Mouse (Mus musculus): Measurements from ENCODE around the gene Fignl1. TPM values are rescaled to one million over a fixed set of nuclear protein-coding genes. Genes with fewer than 3 reads are reported as not detected.

The Fignl1 gene
- 27.8 and 31.8 TPM in 2 replicates for polyA plus RNA-seq (2015; fragmentation: Nextera tagmentation; extraction: Ambion mirVana)

- peak; percentile 40; the same call in 1 of the 2 replicates for TF ChIP-seq CTCF (IDR thresholded peaks at IDR 0.05; ENCODE audit: low read depth)
- Histone ChIP-seq H3K9me3 (replicated peaks; ENCODE audit: low read length) (no peaks in the 10 kb centered on the region), H3K36me3 (ENCODE audit: insufficient read depth, low read length) (0 out of 2 replicates have a peak, but pooled peaks cover 3% of the 10 kb centered on the region), H3K4me3 (replicated peaks; ENCODE audit: low read depth, low read length) (peak within 1 kb of the TSS; percentile 64), H3K9ac (ENCODE audit: low read depth, low read length) (peak within 1 kb of the TSS; percentile 72), H3K27me3 (ENCODE audit: insufficient read depth, low read length) (no peaks in the 10 kb centered on the region), H3K4me1 (replicated peaks; ENCODE audit: insufficient read depth, low read length) (peaks cover 4% of the 10 kb centered on the region; the same call in 1 of the 2 replicates), H3K4me2 (ENCODE audit: low read length) (peak within 1 kb of the TSS; percentile 85), H3K27ac (peak within 1 kb of the TSS; percentile 99)
- WGBS: under 1% methylated on average over 53 of the region's 53 CpGs
- DNase-seq (ENCODE audit: low spot score): peak; percentile 98
- peak; percentile 97 for ATAC-seq (replicated peaks; ENCODE audit: low FRiP score, low read depth)
These were observed at the start of gene Fignl1 for GRCm38 (mm10) chr11:11808820-11809403. Gene Fignl1, minus strand, starts transcription at chr11:11808962.

DNA sequence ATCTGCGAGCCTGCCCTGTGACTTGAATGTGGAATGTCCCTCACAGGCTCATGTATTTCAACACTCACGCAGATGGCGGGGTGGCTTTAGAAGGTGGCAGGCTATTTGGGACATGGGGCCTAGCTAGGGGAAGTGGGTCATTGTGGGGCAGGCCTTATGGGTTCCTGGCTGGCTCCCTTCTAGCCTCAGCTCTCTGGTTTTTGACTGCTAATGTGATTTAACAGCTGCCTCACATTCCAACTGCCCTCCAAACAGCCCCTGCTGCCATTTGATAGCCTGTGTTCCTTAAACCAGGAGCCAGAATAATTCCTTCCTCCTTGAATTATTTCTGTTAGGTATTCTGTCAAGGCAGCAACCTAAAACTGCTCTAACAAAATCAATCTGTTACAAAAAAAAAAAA is 48.2 kb upstream of the Fignl1 start:
- H3K9ac ChIP-seq (ENCODE audit: low read depth, low read length): no peak overlapping the region
- peak; percentile 62 for DNase-seq (ENCODE audit: low spot score)
- H3K4me2 ChIP-seq (ENCODE audit: low read length): no peak overlapping the region
- TF ChIP-seq CTCF (IDR thresholded peaks at IDR 0.05; ENCODE audit: low read depth): no peak
- no peak for ATAC-seq (replicated peaks; ENCODE audit: low FRiP score, low read depth)
- H3K4me1 ChIP-seq (replicated peaks; ENCODE audit: insufficient read depth, low read length): 0 out of 2 replicates have a peak, but pooled peaks cover 7% of the 10 kb centered on the region
- H3K27ac ChIP-seq: no peak overlapping the region
- no peak overlapping the region for H3K4me3 ChIP-seq (replicated peaks; ENCODE audit: low read depth, low read length)
- no peaks in the 10 kb centered on the region for H3K9me3 ChIP-seq (replicated peaks; ENCODE audit: low read length)
- H3K36me3 ChIP-seq (ENCODE audit: insufficient read depth, low read length): no peaks in the 10 kb centered on the region
- WGBS: 77% methylated on average over 3 of the region's 3 CpGs
- H3K27me3 ChIP-seq (ENCODE audit: insufficient read depth, low read length): no peaks in the 10 kb centered on the region

DNA sequence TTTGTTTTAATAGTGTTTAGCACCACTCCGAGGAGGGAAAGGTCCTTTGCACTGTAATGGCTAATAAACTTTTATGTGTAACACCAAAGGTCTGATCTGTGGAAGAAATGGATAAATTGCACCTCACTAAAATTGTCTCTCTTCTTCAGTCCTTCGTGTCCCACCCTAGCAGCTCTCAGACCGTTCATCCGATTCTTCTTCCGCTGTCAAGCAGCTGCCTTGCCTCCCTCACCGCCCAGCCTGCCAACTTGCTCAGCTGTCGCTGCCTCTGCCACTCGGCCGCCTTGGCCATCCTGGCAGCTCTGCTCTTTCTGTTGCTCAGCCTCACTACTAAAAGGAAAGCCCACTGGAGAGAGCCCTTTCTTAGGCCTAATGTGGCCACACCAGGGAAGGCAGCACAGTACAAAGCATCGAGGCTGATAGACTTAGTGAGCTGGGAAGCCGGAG is 46.9 kb upstream of the Fignl1 start:
- H3K9ac ChIP-seq (ENCODE audit: low read depth, low read length): peak overlapping the region; percentile 35; the same call in 1 of the 2 replicates
- DNase-seq (ENCODE audit: low spot score): peak; percentile 85
- peak overlapping the region; percentile 52 for H3K27ac ChIP-seq
- H3K36me3 ChIP-seq (ENCODE audit: insufficient read depth, low read length): no peaks in the 10 kb centered on the region
- H3K27me3 ChIP-seq (ENCODE audit: insufficient read depth, low read length): no peaks in the 10 kb centered on the region
- WGBS: 32% methylated on average over 11 of the region's 11 CpGs
- peak; percentile 62 for ATAC-seq (replicated peaks; ENCODE audit: low FRiP score, low read depth)
- no peak for TF ChIP-seq CTCF (IDR thresholded peaks at IDR 0.05; ENCODE audit: low read depth)
- no peaks in the 10 kb centered on the region for H3K9me3 ChIP-seq (replicated peaks; ENCODE audit: low read length)
- 0 out of 2 replicates have a peak, but pooled peaks cover 7% of the 10 kb centered on the region for H3K4me1 ChIP-seq (replicated peaks; ENCODE audit: insufficient read depth, low read length)
- H3K4me3 ChIP-seq (replicated peaks; ENCODE audit: low read depth, low read length): no peak overlapping the region
- H3K4me2 ChIP-seq (ENCODE audit: low read length): 0 out of 2 replicates have a peak overlapping the region, but pooled peaks have one; percentile 16

- 0 out of 2 replicates have a peak, but pooled peaks cover 7% of the 10 kb centered on the region for H3K4me1 ChIP-seq (replicated peaks; ENCODE audit: insufficient read depth, low read length)
- no peaks in the 10 kb centered on the region for H3K36me3 ChIP-seq (ENCODE audit: insufficient read depth, low read length)
- H3K4me2 ChIP-seq (ENCODE audit: low read length): no peak overlapping the region
- peak; percentile 80 for DNase-seq (ENCODE audit: low spot score)
- TF ChIP-seq CTCF (IDR thresholded peaks at IDR 0.05; ENCODE audit: low read depth): no peak
- 19% methylated on average over 6 of the region's 6 CpGs for WGBS
- H3K9me3 ChIP-seq (replicated peaks; ENCODE audit: low read length): no peaks in the 10 kb centered on the region
- peak overlapping the region; percentile 52; the same call in 1 of the 2 replicates for H3K27ac ChIP-seq
- H3K4me3 ChIP-seq (replicated peaks; ENCODE audit: low read depth, low read length): no peak overlapping the region
- ATAC-seq (replicated peaks; ENCODE audit: low FRiP score, low read depth): peak; percentile 79
- H3K9ac ChIP-seq (ENCODE audit: low read depth, low read length): no peak overlapping the region
- no peaks in the 10 kb centered on the region for H3K27me3 ChIP-seq (ENCODE audit: insufficient read depth, low read length)
These were observed 46.4 kb upstream of the Fignl1 start for GRCm38 (mm10) chr11:11855061-11855672.

- Histone ChIP-seq H3K9ac (ENCODE audit: low read depth, low read length) (no peak overlapping the region), H3K4me3 (replicated peaks; ENCODE audit: low read depth, low read length) (no peak overlapping the region), H3K27ac (no peak overlapping the region), H3K4me1 (replicated peaks; ENCODE audit: insufficient read depth, low read length) (0 out of 2 replicates have a peak, but pooled peaks cover 7% of the 10 kb centered on the region), H3K4me2 (ENCODE audit: low read length) (no peak overlapping the region), H3K27me3 (ENCODE audit: insufficient read depth, low read length) (no peaks in the 10 kb centered on the region), H3K36me3 (ENCODE audit: insufficient read depth, low read length) (no peaks in the 10 kb centered on the region), H3K9me3 (replicated peaks; ENCODE audit: low read length) (no peaks in the 10 kb centered on the region)
- TF ChIP-seq CTCF (IDR thresholded peaks at IDR 0.05; ENCODE audit: low read depth): no peak
- ATAC-seq (replicated peaks; ENCODE audit: low FRiP score, low read depth) (no peak), DNase-seq (ENCODE audit: low spot score) (no peak)
- 25% methylated on average over 4 of the region's 4 CpGs for WGBS
These were observed 45.1 kb upstream of the Fignl1 start for GRCm38 (mm10) chr11:11853731-11854461.

GRCm38 (mm10) chr11:11851957-11852505 is 43.3 kb upstream of the Fignl1 start:
- DNase-seq (ENCODE audit: low spot score) (no peak), ATAC-seq (replicated peaks; ENCODE audit: low FRiP score, low read depth) (no peak)
- Histone ChIP-seq H3K9me3 (replicated peaks; ENCODE audit: low read length) (no peaks in the 10 kb centered on the region), H3K4me1 (replicated peaks; ENCODE audit: insufficient read depth, low read length) (0 out of 2 replicates have a peak, but pooled peaks cover 7% of the 10 kb centered on the region), H3K9ac (ENCODE audit: low read depth, low read length) (no peak overlapping the region), H3K36me3 (ENCODE audit: insufficient read depth, low read length) (no peaks in the 10 kb centered on the region), H3K4me2 (ENCODE audit: low read length) (no peak overlapping the region), H3K27me3 (ENCODE audit: insufficient read depth, low read length) (no peaks in the 10 kb centered on the region), H3K4me3 (replicated peaks; ENCODE audit: low read depth, low read length) (no peak overlapping the region), H3K27ac (no peak overlapping the region)
- TF ChIP-seq CTCF (IDR thresholded peaks at IDR 0.05; ENCODE audit: low read depth): no peak
- WGBS: 77% methylated on average over 6 of the region's 6 CpGs
